Mouse (Mus musculus): ENCODE data around the gene Spef1. TPM values are rescaled to one million over a fixed set of nuclear protein-coding genes. Genes with fewer than 3 reads are reported as not detected.

The Spef1 gene
- total and polyA plus RNA-seq, 3 experiments = 0.75 to 5.6 (median 1.4) TPM

DNA sequence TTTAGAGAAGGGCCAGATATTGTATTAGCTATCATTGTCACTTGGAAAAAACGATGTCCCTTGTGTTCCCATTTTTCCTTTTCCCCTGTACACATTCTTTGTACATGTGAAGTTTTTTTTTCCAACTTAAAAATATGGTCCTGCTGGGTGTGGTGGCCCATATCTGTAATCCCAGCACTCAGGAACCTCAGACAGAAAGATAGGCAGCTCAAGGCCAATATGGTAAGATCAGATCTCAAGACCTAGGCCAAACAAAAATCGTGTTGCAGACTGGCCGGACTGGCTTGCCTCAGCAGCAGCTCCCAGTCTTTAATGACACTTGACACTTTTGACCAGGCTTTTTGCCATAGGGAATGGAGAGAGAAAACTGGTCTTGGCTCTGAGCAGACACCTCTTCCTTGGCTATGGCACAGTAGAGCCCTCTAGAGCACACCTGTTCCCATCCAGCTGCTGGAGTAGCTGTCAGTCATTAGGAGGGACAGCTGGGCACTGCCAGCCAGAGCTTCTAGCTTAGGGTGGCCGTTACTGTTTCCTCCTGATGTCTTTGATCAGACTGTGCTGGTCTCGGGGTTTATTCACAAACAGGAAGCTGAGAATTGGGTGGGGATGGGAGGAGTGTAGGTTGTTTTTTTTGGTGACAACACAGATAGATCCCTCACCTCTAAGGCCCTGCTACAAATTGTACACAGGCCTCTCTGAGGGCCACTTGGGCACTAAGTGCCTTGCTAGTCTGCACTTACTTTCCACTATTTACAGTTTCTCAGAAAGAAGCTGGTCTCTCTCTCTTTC is 2.6 kb upstream of the Spef1 start:
- ATAC-seq (ENCODE audit: extremely low read depth, insufficient number of reproducible peaks, low FRiP score, poor library complexity, severe bottlenecking) (0 out of 2 replicates have a peak, but pooled peaks have one; percentile 16), DNase-seq (ENCODE audit: low spot score) (no peak)
- Histone ChIP-seq H3K36me3 (replicated peaks) (peaks cover 42% of the 10 kb centered on the region), H3K4me3 (ENCODE audit: low read depth, low read length) (no peak overlapping the region), H3K9me3 (replicated peaks) (no peaks in the 10 kb centered on the region), H3K4me1 (ENCODE audit: insufficient read depth, low read depth, low read length) (peaks cover 50% of the 10 kb centered on the region), H3K27me3 (ENCODE audit: insufficient read depth, low read length) (peaks cover 10% of the 10 kb centered on the region; the same call in 1 of the 2 replicates)
- TF ChIP-seq CTCF (IDR thresholded peaks at IDR 0.05; ENCODE audit: low read depth, low read length) (no peak), POLR2AphosphoS5 (IDR thresholded peaks at IDR 0.05; ENCODE audit: insufficient replicate concordance, low read depth, low read length) (no peak), GATA2 (IDR thresholded peaks at IDR 0.05; ENCODE audit: borderline replicate concordance, low read depth, low read length) (no peak), GATA1 (IDR thresholded peaks at IDR 0.05; ENCODE audit: borderline replicate concordance, low read length) (no peak), TAL1 (conservative IDR thresholded peaks at IDR 0.05; ENCODE audit: low read depth, low read length) (no peak)

DNA sequence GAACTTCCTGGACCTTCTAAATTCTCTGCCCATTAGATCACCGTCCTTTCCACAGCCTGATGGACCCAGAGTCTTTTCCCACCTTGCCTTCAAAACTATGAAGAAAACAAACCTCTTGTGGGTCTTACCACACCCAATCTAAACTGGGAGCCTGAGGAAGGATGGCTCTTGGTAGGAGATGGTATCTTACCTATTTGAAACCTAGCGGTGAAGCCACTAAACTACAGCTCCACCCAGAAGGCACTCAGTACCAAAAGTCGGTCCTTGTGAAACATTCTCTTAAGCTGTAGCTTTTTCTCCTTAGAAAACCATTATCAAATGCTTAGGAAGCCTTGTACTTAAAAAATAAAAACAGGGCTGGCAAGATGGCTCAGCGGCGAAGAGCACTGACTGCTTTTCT is 1.2 kb upstream of the Spef1 start:
- no peaks in the 10 kb centered on the region for H3K9me3 ChIP-seq (replicated peaks)
- DNase-seq (ENCODE audit: low spot score) (no peak), ATAC-seq (ENCODE audit: extremely low read depth, insufficient number of reproducible peaks, low FRiP score, poor library complexity, severe bottlenecking) (no peak)
- peaks cover 50% of the 10 kb centered on the region for H3K4me1 ChIP-seq (ENCODE audit: insufficient read depth, low read depth, low read length)
- H3K4me3 ChIP-seq (ENCODE audit: low read depth, low read length) = no peak overlapping the region
- peaks cover 6% of the 10 kb centered on the region; the same call in 1 of the 2 replicates for H3K27me3 ChIP-seq (ENCODE audit: insufficient read depth, low read length)
- peaks cover 28% of the 10 kb centered on the region for H3K36me3 ChIP-seq (replicated peaks)
- TF ChIP-seq POLR2AphosphoS5 (IDR thresholded peaks at IDR 0.05; ENCODE audit: insufficient replicate concordance, low read depth, low read length) (no peak), CTCF (IDR thresholded peaks at IDR 0.05; ENCODE audit: low read depth, low read length) (no peak), GATA1 (IDR thresholded peaks at IDR 0.05; ENCODE audit: borderline replicate concordance, low read length) (no peak), TAL1 (conservative IDR thresholded peaks at IDR 0.05; ENCODE audit: low read depth, low read length) (no peak), GATA2 (IDR thresholded peaks at IDR 0.05; ENCODE audit: borderline replicate concordance, low read depth, low read length) (no peak)

DNA sequence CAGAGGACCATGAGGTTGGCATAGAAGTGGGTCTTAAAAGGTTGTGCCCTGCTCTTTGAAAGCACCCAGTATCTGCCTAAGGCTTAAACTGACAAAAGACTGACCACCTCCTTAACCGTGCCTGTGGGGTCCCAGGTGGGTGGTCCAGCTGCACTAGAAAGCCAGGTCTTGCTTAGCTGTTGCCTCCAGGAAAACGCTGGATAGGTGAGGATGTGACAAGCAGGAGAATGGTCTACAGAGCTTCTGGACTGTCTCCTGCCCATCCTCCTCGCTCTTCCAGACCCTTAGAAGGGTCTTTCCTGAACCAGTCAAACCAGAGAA is 480 bp upstream of the Spef1 start:
- H3K36me3 ChIP-seq (replicated peaks) = peaks cover 21% of the 10 kb centered on the region
- H3K27me3 ChIP-seq (ENCODE audit: insufficient read depth, low read length) = peaks cover 6% of the 10 kb centered on the region; the same call in 1 of the 2 replicates
- ATAC-seq (ENCODE audit: extremely low read depth, insufficient number of reproducible peaks, low FRiP score, poor library complexity, severe bottlenecking) (no peak), DNase-seq (ENCODE audit: low spot score) (no peak)
- H3K4me3 ChIP-seq (ENCODE audit: low read depth, low read length) = peak overlapping the region; percentile 78
- TF ChIP-seq POLR2AphosphoS5 (IDR thresholded peaks at IDR 0.05; ENCODE audit: insufficient replicate concordance, low read depth, low read length) (no peak), GATA1 (IDR thresholded peaks at IDR 0.05; ENCODE audit: borderline replicate concordance, low read length) (no peak), CTCF (IDR thresholded peaks at IDR 0.05; ENCODE audit: low read depth, low read length) (no peak), TAL1 (conservative IDR thresholded peaks at IDR 0.05; ENCODE audit: low read depth, low read length) (no peak)
- H3K4me1 ChIP-seq (ENCODE audit: insufficient read depth, low read depth, low read length) = peaks cover 50% of the 10 kb centered on the region
- no peaks in the 10 kb centered on the region for H3K9me3 ChIP-seq (replicated peaks)

DNA sequence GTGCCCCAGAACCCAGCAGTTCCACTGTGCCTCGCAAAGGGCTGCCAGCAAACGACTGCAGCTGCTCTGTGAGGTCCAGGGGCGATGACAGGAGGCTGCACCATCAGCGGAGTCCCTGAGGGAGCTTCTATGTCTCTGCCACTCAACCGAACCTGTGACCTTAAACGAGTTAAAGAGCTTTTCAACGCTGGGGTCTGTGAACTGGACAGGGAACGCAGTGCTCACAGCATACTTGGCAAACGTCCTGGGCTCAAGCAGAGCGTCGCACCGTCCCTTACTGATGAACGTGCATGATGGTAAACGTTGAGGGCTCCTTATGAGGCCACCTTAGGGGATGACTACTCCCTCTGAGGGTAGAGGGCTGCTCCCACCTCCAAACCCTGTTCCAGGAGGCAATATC is 739 bp downstream of the Spef1 start:
- Histone ChIP-seq H3K27me3 (ENCODE audit: insufficient read depth, low read length) (peaks cover 6% of the 10 kb centered on the region; the same call in 1 of the 2 replicates), H3K36me3 (replicated peaks) (peaks cover 13% of the 10 kb centered on the region), H3K4me1 (ENCODE audit: insufficient read depth, low read depth, low read length) (peaks cover 50% of the 10 kb centered on the region), H3K9me3 (replicated peaks) (no peaks in the 10 kb centered on the region), H3K4me3 (ENCODE audit: low read depth, low read length) (peak overlapping the region; percentile 78)
- DNase-seq (ENCODE audit: low spot score) = no peak
- TF ChIP-seq GATA2 (IDR thresholded peaks at IDR 0.05; ENCODE audit: borderline replicate concordance, low read depth, low read length) (no peak), CTCF (IDR thresholded peaks at IDR 0.05; ENCODE audit: low read depth, low read length) (no peak), GATA1 (IDR thresholded peaks at IDR 0.05; ENCODE audit: borderline replicate concordance, low read length) (no peak), POLR2AphosphoS5 (IDR thresholded peaks at IDR 0.05; ENCODE audit: insufficient replicate concordance, low read depth, low read length) (no peak), TAL1 (conservative IDR thresholded peaks at IDR 0.05; ENCODE audit: low read depth, low read length) (no peak)
- no peak for ATAC-seq (ENCODE audit: extremely low read depth, insufficient number of reproducible peaks, low FRiP score, poor library complexity, severe bottlenecking)

DNA sequence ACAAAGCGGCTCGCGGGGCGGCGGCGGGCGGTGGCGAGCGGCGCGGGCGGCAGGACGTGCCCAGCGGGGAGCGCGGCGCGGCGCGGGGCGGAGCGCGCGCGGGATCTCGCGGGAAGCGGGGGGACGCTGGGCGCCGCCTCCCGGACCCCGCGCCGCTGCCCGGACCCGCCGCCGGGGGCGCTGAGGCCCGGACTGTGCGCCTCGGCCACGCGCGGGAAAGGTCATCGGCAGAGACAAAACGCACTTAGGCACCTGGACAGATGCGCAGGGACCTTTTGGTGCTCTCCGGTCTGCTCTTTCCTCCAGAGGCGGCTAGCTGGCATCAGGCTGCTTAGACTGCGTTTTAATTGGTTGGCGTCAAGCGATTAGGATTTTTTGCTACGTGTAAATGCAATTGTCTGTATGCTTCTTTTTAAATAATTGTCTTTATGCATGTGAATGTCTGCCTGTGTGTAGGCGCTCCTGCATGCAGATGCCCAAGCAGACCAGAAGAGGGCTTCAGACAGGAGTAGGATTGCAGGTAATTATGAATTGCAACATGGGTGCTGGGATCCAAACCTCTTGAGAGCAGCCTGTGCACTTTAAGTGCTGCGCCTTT is 7.0 kb downstream of the Spef1 start, which contains the start of gene Cenpb:
Gene Cenpb, minus strand, starts transcription at position 78 of the 598 bp plus-strand sequence.
- ATAC-seq (ENCODE audit: extremely low read depth, insufficient number of reproducible peaks, low FRiP score, poor library complexity, severe bottlenecking) = peak; percentile 34; the same call in 1 of the 2 replicates
- Histone ChIP-seq H3K4me1 (ENCODE audit: insufficient read depth, low read depth, low read length) (peaks cover 41% of the 10 kb centered on the region), H3K36me3 (replicated peaks) (peaks cover 35% of the 10 kb centered on the region), H3K4me3 (ENCODE audit: low read depth, low read length) (peak within 1 kb of the TSS; percentile 83), H3K27me3 (ENCODE audit: insufficient read depth, low read length) (peaks cover 21% of the 10 kb centered on the region; the same call in 1 of the 2 replicates), H3K9me3 (replicated peaks) (no peaks in the 10 kb centered on the region)
- TF ChIP-seq POLR2AphosphoS5 (IDR thresholded peaks at IDR 0.05; ENCODE audit: insufficient replicate concordance, low read depth, low read length) (no peak), GATA2 (IDR thresholded peaks at IDR 0.05; ENCODE audit: borderline replicate concordance, low read depth, low read length) (no peak), CTCF (IDR thresholded peaks at IDR 0.05; ENCODE audit: low read depth, low read length) (no peak), GATA1 (IDR thresholded peaks at IDR 0.05; ENCODE audit: borderline replicate concordance, low read length) (no peak), TAL1 (conservative IDR thresholded peaks at IDR 0.05; ENCODE audit: low read depth, low read length) (no peak)
- peak; percentile 76 for DNase-seq (ENCODE audit: low spot score)

DNA sequence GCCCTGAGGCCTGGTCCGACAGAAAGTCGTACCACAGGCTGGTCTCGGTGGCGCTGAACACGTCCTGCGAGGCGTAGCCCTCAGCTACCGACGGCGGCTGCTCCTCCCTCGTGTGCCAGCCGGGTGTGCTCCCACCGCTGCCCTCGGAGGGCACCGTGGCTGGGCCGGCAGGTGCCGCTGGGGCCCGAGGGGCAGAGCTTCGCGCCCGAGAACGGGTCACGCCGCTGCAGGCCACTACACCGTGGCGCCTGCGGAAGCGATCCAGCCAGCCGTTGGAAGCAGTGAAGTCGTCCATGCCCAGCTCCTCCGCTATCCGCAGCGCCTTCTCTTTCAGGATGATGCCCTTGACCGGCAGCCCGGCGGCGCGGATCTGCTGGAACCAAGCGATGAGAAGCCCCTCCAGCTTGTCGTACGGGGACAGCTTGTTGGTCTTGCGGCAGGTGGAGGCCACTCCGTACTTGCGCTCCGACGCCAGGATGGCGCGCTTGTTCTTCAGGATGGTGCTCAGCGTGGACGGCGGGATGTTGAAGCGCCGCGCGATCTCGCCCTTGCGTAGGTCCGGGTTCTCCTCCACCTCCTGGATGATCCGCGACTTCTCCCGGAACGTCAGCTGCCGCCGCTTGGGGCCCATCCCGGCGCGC is 7.7 kb downstream of the Spef1 start:
- peaks cover 47% of the 10 kb centered on the region for H3K4me1 ChIP-seq (ENCODE audit: insufficient read depth, low read depth, low read length)
- ATAC-seq (ENCODE audit: extremely low read depth, insufficient number of reproducible peaks, low FRiP score, poor library complexity, severe bottlenecking) = no peak
- peak; percentile 63 for DNase-seq (ENCODE audit: low spot score)

More for the DNA sequence above, 7.7 kb downstream of the Spef1 start:
- H3K36me3 ChIP-seq (replicated peaks) = peaks cover 35% of the 10 kb centered on the region
- peaks cover 21% of the 10 kb centered on the region; the same call in 1 of the 2 replicates for H3K27me3 ChIP-seq (ENCODE audit: insufficient read depth, low read length)
- H3K4me3 ChIP-seq (ENCODE audit: low read depth, low read length) = peak overlapping the region; percentile 83
- no peaks in the 10 kb centered on the region for H3K9me3 ChIP-seq (replicated peaks)
- TF ChIP-seq CTCF (IDR thresholded peaks at IDR 0.05; ENCODE audit: low read depth, low read length) (no peak), GATA2 (IDR thresholded peaks at IDR 0.05; ENCODE audit: borderline replicate concordance, low read depth, low read length) (no peak), POLR2AphosphoS5 (IDR thresholded peaks at IDR 0.05; ENCODE audit: insufficient replicate concordance, low read depth, low read length) (no peak), TAL1 (conservative IDR thresholded peaks at IDR 0.05; ENCODE audit: low read depth, low read length) (no peak), GATA1 (IDR thresholded peaks at IDR 0.05; ENCODE audit: borderline replicate concordance, low read length) (no peak)

All from G1E (cell line).